Mouse (Mus musculus) G1E (cell line): Measurements from ENCODE around the gene Prpf18.

ENCODE experiments used
- CTCF ChIP-seq: IDR thresholded peaks from 2 replicates; pipeline ENCODE4 v1.5.1; 2012; ENCODE audit warnings: low read depth, low read length, inconsistent platforms, mixed read lengths
- GATA1 ChIP-seq: IDR thresholded peaks from 2 replicates; pipeline ENCODE4 v1.6.1; 2012; ENCODE audit warnings: borderline replicate concordance, low read length, inconsistent platforms, mixed read lengths
- GATA2 ChIP-seq: IDR thresholded peaks from 2 replicates; pipeline ENCODE4 v1.6.1; 2012; ENCODE audit warnings: low read depth, low read length, inconsistent platforms, borderline replicate concordance
- POLR2AphosphoS5 ChIP-seq: IDR thresholded peaks from 2 replicates; pipeline ENCODE4 v1.6.1; 2012; ENCODE audit warnings: low read depth, low read length, inconsistent platforms; ENCODE audit not compliant: insufficient replicate concordance
- TAL1 ChIP-seq: conservative IDR thresholded peaks from 2 replicates; pipeline ENCODE4 v1.6.1; 2012; ENCODE audit warnings: low read depth, low read length, inconsistent platforms, mixed read lengths

DNA sequence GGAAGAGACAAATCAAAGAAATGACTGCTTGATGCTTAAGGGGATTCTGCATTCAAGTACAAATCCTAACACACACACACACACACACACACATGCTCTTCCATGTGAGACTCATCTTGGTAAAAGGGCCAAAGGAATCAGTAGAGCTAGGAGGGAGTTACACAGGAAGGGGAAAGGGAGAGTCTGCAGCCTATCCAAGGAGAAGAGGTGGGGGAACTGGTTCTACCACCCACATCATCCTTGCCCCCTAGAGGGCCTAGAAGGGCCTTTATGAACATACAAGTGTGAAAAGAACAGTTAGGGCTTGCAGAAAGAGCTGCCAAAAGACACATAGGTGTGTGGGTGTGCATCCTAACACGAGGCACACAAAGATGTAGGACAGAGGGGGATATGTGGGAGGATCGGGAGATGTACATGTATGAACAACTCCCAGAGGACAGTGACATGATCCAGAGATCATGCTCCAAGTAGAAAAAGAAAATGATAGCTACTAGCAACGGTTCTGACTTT, 58.0 kb downstream of the Prpf18 start:
- TF ChIP-seq CTCF (no peak), GATA1 (no peak), POLR2AphosphoS5 (no peak), TAL1 (no peak), GATA2 (no peak)
